Mouse (Mus musculus) kidney, adult 8-10 months (tissue): ENCODE results near the gene Prdm2.

Experiments used
- DNase-seq, 2 experiments: peaks; one replicate each; pipeline ENCODE4 v3.0.0; 2022

The Prdm2 gene

DNA sequence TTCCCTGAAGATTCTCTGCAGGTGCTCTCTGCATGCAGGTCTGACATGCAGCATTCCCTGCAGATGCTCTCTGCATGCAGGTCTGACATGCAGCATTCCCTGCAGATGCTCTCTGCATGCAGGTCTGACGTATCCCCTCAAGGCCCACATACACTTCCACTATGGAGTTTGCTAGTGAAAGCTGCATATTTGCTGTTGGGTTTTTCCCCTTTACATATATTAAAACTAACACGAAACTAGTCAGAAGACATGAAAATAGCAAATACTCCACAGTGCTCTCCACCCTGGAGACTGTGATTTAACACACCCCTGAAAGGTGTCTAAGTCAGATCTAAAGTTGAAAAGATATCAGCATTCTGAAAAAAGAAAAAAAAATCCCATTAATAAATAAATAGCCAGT lies 2.8 kb downstream of the Prdm2 start:
- DNase-seq, result no peak

DNA sequence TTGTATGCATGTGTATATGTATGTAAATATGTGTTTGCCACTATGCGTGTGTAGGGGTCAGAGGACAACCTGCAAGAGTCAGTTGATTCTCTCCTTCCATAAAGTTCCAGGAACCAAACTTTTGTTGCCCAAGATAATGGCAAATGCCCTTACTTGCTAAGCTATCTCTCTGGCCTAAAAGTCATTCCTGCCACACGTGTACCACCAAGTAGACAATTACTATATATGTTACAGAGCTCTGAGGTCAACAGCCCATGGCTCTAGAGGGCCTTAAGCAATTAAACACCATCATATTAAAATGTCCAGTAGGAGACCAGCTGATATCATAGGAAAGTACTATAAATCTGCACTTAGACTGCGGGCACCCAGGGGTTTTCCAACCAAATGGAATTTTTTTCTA lies 10.1 kb downstream of the Prdm2 start:
- DNase-seq, result no peak

DNA sequence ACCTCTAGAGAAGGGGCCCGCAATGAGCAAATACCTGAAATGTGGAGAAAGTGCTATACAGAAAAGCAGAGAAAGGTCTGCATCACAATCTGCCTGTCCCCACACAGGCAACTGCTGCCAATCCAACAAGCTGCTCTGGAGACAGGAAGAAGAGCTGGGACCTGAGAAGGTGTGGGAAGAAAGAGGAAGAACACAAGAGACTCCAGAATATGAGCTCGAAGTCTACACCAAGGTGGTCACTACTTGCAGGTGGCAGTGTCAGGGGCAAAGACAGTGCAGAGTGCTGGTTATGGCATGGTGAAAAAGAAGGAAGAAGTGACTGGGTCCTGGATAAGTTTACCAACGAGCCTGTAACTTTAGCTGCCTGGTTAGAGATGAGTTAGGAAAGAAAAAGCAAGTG lies 14.4 kb downstream of the Prdm2 start:
- no peak for DNase-seq

DNA sequence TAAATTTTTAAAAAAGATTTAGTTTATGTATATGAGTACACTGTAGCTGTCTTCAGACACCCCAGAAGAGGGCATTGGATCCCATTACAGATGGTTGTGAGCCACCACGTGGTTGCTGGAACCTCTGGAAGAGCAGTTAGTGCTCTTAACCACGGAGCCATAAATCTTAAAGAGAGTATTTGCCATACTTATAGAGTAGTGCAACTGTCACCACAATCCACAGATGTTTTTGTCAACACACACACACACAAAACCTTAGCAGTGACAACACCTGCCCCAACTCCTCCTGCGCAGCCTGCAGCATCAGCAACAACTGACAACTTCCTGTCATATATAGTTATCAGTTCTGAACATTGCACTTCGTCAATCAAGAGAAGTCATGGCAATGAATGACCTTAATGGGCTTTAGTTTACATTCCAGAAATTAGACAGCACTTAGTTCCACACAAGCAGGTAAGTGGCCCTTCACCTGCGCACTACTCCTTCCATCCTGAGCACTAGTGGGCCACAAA lies 14.9 kb downstream of the Prdm2 start:
- no peak for DNase-seq

DNA sequence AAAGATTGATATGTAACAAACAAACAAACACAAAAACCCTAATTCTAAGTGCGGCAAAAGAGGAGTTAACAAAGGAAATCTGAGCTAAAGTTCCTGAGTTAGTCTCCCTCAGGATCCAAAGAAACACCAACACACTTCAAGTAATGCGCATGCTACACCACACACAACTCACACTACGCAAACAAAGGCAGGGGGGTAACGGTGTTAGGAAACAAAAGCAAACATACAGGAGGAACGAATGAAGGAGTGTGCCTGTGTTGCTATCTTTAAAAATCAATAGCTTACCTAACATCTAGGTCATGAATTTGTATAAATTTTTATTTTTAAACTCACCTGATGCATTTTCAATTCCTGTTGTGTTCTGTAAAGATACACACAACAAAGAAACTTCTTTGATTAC lies 18.5 kb downstream of the Prdm2 start:
- no peak for DNase-seq

DNA sequence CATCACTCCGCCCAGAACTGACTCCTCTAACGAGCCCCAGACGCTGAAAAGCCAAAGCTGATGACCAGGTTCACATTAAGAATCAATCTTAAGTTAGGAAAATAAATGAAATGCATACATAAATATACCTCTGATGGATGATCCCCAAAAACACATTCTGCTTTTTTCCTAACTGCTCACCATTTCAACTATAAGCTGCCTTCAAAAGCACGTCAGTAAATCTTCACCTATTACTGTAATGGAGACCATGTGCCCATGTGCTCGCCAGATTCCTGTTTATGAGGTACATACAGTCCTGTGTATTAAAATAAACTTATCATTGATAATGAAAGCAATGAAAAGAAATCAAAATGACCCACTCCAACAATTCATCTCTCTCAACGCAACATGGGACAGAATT lies 19.6 kb downstream of the Prdm2 start:
- DNase-seq, result no peak

DNA sequence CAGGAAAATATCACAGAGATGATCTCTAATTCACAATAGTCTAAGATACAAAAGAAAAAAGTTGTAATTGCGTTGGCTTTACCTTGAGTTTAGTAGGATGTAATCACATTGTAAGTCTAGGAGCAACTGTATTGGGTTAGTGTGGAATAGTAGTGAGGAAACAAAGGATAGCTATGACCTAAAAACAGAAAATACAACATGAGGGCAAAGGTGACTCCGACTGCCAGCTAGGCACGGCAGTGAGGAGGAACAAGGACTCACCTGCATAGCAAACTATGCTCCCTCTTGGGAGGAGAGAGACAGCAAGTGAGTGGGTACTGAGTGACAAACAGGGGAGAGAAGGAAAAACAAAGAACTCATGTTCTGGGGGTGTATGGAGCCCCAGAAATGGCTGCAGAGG lies 21.0 kb downstream of the Prdm2 start:
- DNase-seq, result no peak

DNA sequence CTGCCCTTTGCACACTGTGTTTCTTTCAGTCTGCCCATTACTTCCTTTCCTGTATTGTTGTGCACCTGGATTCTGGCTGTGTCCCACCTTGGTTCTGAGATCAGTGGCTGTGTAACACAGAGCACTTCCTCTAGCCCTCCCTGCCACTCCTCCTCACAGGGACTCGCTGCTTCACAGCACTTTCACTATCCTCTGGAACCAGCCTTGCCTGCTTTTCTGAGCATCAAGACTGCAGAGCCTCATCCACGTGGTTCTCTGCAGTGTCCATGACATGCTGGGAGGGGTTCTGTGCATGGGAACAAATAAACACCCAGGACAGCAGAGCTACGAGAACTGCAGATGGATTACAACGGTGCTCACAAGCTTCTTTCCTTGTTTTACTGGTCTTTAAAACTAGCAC lies 22.1 kb downstream of the Prdm2 start:
- DNase-seq, result no peak

DNA sequence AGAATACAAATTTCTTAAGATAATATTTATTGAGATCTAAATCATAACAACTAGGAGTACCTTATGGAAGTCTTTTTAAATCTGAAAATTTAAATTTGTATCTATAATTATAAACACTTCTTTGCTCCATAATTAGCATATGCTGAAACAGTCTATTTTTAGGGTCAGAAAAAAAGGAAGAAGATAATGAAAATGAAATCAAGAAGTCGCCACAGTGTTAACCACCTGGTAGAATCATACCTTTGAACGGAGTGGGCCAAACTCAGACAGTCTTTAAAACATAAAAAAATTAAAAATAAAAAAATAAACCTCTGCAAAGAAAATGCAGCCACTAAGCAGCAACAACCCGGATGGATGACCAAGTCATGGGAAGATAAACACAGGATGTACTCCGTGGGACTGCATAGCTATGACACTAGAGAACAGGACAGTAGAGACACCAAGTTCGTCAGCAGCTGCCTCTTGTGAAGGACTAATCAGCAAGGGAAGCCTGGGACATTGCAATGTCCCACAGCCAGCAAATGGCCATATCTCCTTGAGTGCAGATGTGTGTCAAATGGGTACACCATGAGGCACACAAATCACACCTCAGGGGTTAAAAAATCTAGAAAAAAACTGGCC lies 24.1 kb downstream of the Prdm2 start:
- DNase-seq, result no peak

DNA sequence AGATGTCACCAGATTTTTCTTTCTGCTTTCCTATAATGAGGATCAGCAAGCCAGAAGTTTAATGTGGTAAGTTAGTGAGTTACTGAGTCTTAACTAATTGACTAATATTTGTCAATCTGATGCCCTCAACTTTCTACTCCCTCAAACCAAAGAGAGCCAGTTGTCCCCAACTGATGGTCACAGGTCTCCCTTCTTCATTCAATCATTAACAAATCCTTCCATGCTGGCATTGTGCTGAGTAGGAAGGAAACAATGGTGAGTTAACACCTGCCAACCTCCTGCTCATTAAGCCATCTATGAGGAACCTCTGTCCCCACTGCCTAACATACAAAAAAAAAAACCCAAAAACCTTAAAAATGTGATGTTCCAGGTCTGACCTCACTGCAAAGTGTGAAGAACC lies 26.7 kb downstream of the Prdm2 start:
- peak in 1 of 2 experiments; percentile 25 for DNase-seq

DNA sequence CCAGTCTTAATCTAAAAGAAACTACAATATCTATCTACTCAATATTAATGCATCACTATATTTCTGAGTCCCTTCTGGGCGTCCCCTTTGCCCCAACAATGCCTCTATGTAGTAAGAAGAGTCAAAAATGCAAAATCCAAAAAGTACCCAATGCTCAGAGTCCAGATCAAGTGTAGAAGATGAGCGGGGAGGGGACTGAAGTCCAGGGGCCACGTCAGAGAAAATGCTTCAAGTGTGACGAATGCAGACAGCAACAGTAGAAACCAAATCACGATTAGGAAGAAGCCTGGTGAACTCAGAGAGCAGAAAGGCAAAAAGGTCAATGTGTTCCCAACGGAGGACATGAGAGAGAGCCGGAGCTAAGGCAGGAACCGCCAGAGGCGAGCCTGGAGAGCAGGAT lies 27.3 kb downstream of the Prdm2 start:
- DNase-seq, result peak; percentile 29 to 39

DNA sequence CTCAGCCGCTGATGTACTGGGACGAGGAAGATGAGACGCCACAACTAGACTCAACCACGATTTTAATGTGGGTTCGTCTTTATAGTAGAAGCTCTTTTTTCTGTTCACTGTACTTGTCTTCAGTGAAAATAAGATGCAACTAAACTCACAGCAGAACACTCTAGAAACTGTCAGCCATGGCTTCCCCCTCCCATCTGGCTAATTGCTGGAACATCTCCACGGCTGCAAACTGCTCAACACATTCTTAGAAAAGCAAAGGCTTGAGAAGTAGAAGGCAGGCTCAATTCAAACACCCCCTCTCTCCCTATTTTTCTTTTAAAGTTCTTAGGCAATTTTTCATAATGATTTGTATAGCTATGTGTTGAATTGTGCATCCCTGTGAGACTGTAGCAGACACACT lies 29.7 kb downstream of the Prdm2 start:
- no peak for DNase-seq

DNA sequence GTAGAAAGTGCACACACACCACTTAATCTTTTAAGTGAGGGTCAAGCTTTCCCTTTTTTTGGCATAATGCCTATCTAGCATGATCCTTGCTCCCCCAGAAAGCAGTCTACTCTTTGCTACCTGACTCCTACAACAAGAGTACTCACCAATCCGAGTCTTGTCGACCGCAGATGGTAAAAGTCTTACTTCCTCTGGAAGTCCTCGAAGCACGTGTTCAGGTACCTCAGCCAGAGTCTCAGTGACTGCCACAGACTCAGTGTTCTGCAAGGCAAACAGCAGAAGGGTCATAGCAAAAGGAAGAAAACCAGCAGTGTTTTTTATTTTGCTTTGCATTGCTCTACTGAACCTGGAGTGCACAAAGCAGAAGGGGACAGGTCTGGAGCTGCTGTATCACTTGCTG lies 32.1 kb downstream of the Prdm2 start:
- DNase-seq, result no peak

DNA sequence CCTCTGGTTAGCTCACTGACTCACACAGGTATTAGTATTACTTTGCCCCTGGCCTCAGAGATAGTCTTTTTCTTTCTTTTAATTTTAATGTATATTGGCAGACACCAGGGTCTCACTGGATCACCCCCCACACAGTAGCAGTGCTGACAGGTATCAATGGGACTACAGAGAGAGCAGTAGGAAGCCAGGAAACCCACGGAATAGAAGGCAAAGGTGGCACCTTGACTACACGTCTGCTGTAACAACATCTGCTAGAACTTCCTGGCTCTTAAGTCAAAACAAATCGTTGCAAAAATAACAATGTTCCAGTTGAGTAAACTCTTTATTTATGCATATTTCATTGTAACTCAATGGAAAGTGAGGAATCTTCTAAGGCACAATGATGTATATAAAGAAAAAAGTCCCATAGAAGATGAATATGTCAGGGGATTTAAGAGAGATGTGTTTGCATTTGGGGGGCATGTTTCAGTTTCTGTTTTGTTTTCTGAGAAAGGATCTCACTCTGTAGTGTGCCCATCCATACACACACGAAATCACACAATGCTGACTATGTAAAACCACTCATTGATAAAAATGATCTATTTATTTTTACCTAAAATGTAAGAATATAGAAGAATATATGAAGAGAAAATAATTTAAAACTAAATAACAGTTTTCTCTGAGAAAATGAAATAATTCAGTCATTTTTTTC lies 41.0 kb downstream of the Prdm2 start:
- DNase-seq, result no peak

DNA sequence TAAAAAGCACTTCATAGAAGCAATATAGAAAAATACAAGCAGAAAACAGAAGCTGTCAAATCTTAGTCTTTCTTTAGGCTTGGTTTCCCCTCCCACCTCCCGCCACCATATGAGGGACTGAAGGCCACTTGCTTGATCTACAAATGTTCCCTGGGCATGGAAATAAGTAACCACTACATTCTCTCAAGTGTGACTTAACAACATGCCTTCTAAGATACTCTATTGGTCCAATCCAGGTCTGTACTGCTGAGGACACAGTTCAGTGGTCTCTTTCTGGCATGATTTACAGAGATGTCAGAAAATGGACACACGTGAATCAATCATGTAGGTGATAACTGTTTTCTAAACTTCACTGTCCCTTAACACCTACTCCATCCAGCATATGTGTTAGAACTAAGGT lies 42.5 kb downstream of the Prdm2 start:
- peak in 1 of 2 experiments; percentile 28 for DNase-seq

DNA sequence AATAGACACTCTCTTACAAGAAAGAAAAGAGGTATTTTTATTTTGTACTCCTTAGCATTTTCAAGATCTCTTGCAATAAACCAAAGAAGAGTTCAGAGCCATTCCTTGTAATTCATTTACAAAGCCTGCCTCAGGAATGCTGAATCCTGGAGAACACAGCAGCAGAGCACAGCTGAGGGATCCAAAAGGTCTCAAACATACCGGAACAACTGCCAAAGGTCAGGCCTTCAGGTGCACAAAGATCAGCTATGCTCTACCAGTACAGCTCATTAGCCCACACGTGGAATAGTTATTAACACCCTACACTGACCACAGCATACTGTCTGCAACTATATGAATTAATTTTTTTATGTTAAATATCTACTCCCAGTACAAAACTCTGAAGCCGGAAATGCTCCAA lies 44.7 kb downstream of the Prdm2 start:
- peak; percentile 69 to 83 for DNase-seq

DNA sequence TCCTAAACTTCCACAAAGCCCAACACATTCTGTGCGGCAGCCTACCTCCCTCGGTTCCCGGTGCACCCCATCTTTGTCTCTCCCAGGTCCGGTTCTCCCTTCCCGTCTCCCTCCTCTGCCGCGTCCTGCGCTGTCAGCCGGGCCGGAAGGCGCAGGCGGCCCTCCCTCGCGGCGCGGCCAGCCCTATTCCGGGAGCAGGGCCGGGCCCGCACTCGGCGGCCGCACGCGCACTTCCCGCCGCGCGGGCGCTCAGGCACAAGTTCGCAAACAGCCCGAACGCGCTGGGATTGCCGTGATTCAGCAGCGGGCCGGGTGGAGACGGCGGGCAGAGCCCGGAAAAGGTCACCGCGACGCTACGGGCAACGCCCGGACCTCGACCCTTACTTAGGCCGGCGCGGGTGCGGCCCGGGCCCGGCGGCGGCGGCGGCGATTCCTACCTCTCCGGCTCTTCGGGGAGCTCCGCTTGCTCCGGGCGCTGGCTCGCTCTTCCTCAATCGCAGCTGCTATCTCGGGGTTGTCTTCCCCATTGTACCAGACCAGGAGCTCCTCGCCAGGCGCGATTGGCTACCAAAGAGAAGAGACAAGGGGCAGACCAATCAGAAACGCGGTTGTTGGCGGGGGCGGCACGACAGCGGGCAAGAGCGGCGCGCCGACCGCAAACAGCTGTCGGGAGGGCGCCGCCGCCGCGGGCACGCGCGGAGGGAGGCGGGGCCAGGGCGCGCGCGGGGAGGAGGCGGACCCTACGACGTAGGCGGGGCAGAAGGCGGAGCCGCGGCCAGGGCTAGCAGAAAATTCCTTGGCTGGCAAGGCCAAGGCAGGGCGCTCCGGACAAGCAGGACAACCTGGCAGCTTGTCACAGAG lies 50.9 kb downstream of the Prdm2 start:
- DNase-seq, result peak; percentile 99

DNA sequence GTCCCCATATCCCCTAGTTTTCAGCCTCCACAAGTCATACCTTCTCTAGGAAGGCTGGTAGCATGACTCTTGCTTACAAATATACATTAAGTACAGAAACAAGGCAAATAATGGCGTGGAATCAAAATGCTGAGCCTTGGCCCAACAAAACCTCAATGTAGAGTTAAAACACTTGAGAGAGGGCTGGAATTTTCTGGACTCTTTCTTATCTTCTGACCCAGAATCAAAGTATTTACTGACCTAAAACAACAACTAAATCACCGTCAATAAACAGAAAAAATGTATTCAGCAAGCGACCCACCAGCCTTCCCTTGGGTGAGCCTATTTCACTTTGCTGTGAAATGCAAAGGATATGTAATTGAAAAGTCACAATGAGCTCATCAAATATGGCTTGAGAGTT lies 52.0 kb downstream of the Prdm2 start:
- DNase-seq, result no peak

DNA sequence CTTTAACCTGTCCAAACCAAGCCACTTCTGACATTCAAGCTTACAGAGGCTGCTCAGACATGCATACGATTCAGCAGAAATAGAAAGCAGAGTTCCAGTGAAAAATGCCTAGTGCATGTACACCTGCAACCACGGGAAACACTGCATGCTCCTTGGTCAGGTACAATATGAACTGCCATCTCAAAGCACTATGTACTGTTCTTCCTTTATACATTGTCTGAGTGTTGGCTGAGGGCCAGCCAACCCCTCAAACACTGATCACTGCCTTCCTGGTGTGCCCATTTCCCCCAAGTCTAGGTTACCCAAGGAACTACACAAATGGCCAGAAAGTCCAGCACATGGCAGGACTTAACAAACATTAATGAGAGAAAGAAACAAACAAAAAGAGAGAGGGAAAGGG lies 53.5 kb downstream of the Prdm2 start:
- DNase-seq, result no peak

DNA sequence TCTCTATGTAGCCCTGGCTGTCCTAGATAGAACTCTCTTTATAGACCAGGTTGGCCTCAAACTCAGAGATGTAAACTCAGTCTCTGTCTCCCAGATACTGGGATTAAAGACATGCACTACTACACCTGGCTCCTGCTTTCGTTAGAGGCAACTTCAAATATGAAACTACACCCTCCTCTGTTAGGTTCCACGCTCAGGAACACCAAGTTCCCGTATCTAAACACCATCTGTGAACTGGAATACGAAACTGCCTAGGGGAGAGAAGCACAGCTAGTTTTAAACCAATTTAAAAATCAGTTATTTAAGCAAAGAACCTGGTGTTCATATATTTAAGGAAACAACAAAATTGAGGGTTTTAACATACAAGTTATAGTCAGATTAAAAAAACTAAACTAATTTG lies 56.9 kb downstream of the Prdm2 start:
- no peak for DNase-seq

DNA sequence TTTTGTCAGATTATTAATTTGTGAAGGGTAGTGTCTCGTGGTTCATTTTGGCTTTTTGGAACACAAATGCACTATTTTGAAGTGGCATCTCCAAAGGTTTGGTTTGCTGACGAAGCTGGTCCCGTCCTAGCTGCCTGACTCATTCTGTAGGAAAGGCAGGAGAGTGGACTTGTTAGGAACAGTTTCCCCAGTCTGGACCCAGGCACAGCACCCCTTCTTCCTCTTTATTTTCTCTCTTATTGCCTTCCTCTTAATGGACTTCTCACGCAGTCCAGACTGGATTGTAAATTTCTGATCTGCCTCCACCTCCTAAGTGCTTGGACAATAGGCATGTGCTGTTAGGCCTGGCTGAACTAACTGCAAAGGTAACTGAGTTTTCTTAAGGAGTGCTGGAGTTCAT lies 57.8 kb downstream of the Prdm2 start:
- no peak for DNase-seq

DNA sequence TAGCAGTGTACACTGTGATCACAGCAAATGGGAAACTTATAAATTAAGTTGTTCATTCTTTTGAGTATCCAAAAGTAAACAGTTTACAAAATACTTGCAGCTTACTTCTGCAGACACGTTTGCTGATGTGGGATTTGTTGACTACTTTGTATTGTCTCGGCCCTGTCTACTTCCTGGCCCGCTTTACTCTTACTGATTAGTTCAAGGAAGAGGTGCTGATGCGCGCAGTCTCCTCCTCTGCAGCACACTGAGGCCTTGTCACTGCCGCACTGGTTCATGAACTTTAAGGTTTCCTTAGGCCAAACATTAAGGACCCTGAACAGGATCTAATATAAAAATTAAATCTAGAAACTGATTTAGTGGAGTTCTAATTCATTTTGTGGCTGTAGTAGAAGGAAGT lies 58.2 kb downstream of the Prdm2 start:
- DNase-seq, result no peak

DNA sequence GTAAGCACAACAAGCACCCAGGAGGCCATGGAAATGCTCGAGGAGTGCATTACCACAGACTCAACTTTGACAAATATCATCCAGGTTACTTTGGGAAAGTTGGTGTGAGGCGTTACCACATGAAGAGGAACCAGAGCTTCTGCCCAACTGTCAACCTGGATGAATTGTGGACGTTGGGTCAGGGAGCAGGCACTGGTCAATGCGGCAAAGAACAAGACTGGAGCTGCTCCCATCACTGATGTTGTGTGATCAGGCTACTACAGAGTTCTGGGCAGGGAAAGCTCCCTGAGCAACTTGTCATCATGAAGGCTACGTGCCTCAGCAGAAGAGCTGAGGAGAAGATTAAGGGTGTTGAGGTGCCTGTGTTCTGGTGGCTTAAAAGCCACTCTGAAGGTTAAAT lies 60.2 kb downstream of the Prdm2 start:
- DNase-seq, result no peak

DNA sequence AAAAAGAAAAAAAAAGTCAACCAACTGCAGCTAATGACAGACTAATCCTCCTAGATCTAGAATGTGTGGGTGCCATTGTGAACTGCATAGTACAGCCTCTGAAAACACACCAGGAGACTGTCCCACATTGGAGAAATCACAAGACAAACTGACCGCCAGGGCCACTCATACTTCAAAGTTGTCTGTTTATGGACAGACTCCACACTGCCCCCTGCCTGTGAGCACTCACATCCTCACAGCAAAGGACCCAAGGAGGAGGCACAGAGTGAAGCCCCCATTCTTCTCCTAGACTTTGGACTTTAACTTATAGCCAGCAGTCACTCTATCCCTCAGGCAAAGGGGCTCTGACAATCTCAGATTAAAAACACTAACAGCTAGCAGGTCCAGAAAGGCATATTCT lies 61.5 kb downstream of the Prdm2 start:
- peak in 1 of 2 experiments; percentile 30 for DNase-seq
